Mouse (Mus musculus) hindlimb bud, embryonic 11.5 days (tissue): ENCODE results near the gene Nicn1.
"Not testable (repeated sequence)": the region's sequence is repeated elsewhere in the genome, so short reads cannot be mapped to it uniquely, and the experiment has no call there.

Source experiments
- DNase-seq: peaks from one replicate; pipeline ENCODE4 v3.0.0-alpha.2; 2012; ENCODE audit warnings: low read depth, low spot score; ENCODE audit errors: extremely low spot score

Gene Nicn1

DNA sequence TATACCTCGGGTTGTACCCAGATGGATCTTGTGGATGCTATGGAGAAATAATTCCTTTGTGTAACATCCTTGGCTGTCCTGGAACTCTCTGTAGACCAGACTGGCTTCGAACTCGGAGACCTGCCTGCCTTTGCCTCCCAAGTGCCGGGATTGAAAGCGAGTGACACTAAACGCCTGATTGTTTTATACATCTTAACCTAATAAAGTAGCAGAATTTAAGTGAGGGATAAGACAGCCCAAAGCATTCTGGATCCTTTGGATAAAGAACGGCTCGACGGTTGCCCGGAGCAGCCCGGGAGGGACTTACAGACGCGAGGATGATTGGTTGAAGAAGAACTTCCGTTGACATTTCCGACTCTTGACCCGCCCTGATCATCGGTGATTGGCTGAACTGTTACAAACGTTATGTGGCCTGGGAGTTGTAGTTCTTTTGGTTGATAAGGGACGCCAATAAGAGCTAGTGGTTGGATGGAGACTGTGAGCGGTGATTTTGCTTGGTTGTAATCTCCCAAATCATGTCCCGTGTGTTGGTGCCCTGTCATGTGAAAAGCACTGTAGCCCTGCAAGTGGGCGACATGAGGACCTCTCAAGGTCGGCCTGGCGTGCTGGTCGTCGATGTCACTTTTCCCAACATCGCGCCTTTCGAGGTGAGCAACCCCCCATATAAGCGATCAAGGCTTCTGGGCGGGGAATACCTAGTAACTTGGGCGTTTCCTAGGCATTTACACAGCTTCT lies at the start of gene Nicn1:
Gene Nicn1 (plus strand): TSS at position 414 of the 735 bp plus-strand sequence.
- peak; percentile 92 for DNase-seq

GRCm38 (mm10) chr9:108244540-108244939 lies 45.7 kb upstream of the Nicn1 start:
- DNase-seq: no peak

GRCm38 (mm10) chr9:108244984-108245383 lies 45.2 kb upstream of the Nicn1 start:
- DNase-seq: no peak

- DNase-seq: no peak
Measured at GRCm38 (mm10) chr9:108248957-108249356, 41.3 kb upstream of the Nicn1 start.

DNA sequence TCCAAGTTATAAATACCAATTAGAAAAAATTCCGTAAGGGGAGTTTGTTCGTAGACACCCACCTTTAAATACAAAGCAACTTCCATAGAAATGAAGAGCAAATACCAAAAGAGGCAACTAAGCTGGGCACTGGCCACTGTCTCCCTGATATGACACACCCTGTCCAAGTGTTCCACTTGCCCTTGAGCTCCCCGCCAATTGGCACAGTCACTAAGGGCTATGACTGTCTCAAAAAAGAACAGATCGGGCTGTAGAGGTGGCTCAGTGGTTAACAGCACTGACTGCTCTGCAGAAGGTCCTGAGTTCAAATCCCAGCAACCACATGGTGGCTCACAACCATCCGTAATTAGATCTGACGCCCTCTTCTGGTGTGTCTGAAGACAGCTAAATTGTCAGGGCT lies 38.4 kb upstream of the Nicn1 start:
- no peak for DNase-seq

GRCm38 (mm10) chr9:108252766-108253165 lies 37.5 kb upstream of the Nicn1 start:
- no peak for DNase-seq

- DNase-seq: no peak
Measured at GRCm38 (mm10) chr9:108260526-108260925, 29.7 kb upstream of the Nicn1 start.

DNA sequence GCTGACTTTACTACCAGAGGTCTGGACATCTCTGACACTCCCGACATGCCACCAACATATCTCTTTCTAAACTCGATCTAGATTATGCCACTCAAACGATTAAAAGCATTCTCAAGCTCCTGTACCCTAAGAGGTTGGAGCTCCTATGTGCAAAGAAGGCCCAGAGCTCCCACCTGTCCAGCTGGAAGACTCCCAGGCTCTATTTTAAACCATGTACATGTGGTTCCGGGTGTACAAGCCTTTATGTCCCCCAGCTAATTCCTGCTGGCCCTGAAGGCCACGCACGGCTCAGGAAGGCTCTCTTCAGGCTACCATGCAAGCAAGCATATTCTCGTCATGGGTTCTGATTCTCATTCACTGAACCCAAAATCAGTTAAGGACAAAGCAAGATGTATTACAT lies 28.4 kb upstream of the Nicn1 start:
- no peak for DNase-seq

DNA sequence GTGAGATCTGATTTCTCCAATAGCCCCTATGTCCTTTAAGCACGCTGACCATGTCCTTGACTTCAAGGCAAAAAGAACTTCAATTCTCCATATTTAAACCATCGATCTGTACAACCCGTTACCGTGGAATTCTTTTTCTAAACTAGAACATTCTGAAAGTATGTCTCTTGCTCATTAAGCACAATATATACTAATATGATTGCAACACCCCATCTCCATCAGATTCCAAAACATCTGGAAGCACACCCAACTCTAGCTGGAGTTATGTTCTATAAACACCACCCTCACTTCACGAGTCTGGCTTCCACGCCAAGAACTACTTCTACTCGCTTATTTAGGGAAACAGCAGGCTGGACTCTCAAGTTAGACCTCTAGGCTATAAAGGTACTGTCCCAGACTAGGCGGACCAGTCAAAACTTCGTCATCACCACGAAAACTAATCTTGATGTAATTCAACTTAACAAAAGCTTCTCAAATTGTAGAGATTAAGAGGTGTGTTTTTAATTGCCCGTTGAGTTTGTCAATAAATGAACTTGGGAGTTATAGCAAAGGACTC lies 27.7 kb upstream of the Nicn1 start:
- no peak for DNase-seq

DNA sequence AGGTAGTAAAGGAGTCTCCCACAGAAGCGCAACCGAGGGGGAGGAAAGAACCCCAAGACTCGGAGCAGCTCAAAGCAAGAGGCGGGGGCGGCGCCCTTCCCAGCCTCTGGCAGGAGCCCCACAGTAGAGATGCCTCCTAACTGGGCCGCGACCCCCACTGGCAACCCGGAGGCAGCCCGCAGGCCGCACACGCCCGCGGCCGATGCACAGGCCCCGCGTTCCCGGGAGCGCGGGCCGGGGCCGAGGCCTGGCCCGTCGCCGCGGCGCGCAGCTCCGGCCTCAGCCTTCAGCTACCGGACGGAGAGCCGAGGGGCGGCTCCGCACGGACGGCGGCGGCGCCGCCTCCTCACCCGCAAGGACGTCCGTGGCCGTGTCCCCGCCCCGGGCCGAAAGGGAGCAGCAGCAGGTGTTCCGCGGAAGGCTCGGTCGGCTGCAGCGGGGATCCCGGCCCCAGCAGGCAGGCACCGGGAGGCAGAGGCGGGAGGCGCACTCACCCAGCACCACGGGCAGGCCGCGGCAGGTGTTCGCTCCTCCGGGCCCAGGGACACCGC lies 27.0 kb upstream of the Nicn1 start:
- no peak for DNase-seq

DNA sequence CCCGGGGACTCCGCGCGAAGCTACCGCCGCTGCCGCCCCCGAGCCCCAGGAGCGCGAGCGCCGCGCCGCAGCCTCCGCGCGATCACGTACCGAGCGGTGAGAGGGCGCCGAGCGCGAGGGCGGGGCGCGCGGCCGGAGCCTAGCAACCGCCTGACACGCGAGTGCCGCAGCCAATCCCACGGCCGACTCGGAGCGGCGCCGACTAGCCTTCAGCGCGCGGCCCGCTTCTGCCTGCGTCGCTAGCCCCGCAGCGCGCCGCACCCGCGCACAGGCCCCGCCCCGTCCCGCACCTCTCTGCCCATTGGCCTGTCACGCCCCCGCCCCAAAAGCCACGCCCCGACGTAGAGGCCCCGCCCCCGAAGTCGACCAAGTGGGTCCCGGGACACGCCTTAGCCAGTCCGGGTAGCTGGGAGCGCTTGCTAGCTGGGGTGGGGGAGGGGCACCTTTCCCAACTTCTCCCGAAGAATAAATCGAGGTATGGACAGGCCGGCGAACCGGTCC lies 26.5 kb upstream of the Nicn1 start, which contains the start of gene Dag1:
Gene Dag1 (minus strand): TSS at position 269 of the 501 bp plus-strand sequence.
- DNase-seq: peak; percentile 79

DNA sequence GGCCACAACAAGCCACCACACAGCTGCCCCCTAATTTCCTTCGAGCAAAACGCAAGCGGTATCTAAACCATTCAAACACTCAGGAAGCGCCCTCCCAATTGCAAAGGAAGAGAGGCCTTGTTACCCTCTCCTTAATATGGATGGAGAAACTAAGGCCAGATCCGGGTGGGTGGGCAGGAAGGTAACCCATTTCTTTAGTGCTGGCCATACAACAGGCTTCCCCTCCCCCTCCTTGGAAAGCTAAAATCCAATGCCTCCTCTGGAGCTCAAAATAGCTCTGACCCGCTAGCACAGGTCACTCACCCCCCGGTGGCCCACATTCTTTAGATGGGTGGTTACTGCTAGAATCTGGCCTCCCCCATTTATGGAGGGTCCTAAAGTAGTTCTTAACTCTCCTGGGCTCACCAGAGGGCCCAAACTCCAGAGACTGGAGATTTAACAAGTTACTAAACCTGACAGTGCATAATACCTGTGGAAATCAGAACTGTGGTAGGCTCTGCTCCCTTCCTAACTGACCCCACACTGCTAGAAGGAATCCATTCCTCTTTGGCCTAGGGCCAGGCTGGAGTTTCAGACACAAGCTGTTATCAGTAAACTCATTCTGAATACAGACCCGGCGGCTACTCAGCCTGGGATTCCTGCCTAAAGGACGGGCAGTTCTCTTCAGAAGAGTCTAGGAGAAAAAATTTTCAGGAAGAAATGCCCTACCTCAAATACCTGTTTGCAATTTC lies 25.9 kb upstream of the Nicn1 start:
- peak; percentile 8 for DNase-seq

DNA sequence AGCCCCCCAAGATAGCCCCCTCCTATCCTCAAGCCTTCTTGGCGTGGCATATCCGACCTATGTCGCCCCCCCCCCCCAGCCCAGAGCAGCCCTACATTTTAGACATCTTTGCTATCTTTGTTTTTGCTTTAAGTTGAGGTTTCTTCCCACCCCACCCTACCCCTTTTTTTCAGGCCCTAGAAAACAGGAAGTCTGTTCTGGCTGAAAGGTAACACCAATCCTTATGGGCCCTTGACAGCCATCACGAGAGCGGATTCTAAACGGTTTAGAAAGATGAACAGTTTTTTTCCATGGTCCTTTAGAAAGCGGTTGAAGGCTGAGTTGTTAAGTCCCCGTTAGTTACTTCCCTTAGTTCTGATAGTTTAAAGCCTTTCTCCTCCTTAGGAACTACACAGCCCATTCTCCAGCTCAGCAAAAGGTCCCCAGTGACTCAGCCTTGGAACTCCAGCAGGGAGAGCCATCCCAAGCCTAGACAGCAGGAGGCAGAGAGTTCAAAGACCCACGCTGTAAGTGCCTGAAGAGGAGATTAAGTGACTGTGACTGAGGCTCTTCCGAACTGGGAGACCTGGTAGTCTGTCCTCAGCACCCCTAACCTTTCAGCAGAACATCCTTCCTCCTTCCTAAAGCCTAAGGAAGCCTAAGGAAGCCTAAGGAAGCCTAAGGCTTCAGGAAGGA lies 23.8 kb upstream of the Nicn1 start:
- no peak for DNase-seq

- DNase-seq: no peak
Measured at GRCm38 (mm10) chr9:108267691-108268090, 22.5 kb upstream of the Nicn1 start.

DNA sequence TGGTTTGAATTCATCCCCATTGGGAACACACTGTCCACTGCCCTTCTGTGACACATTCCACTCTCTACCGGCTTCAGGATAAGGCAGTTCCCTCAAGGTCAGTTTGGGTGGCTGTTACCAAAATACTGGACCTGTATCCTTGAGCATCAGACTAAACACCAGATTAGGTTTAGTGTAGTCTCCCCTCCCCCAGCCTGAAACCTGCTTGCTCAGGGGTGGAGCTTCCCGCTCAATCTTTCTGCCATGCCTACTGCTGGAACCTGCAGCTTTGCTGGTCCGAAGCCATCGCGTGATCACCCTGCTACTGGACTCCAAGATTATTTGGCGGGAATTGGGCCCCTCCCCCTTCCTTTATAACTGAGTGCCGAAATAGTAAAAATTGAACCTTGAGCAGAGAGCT lies 21.5 kb upstream of the Nicn1 start:
- not testable (repeated sequence) for DNase-seq

DNA sequence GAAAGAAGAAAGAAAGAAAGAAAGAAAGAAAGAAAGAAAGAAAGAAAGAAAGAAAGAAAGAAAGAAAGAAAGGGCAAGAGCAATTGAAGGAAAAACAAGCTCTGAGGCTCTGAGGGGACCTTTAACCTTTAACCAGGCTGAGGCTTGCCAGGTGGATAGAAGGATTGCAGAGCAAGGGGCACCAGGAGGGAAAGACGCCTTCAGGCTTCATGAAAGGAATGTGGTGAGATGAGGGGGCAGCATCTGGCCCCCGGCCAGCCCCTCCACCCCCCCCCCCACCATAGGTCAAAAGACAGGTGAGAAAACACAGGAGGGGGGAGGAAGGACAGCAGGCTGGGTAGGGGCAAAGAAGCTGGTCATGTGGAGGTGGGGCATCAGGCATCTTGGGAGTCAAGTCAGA lies 18.3 kb upstream of the Nicn1 start:
- DNase-seq: no peak

DNA sequence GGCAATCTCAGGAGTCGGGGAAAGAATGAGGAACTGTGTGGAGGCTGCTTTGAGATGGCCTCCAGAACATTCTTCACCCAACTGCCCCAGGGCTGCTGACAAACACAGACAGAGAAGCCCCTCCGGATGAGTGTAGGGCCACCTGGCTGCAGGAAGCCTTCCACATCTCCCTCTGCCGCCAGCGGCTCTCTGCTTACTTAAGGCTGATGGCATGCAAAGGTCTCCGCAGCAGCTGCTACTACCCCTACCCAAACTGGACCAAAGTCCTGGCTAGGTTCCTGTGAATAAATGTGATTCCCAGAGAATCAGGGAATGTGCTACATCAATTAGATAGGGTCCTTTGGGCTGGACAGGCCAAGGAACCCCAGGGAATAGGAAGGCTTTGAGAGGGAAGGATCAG lies 17.5 kb upstream of the Nicn1 start:
- DNase-seq: no peak

- no peak for DNase-seq
Measured at GRCm38 (mm10) chr9:108273485-108273884, 16.7 kb upstream of the Nicn1 start.

- no peak for DNase-seq
Measured at GRCm38 (mm10) chr9:108274476-108275330, 15.5 kb upstream of the Nicn1 start.

DNA sequence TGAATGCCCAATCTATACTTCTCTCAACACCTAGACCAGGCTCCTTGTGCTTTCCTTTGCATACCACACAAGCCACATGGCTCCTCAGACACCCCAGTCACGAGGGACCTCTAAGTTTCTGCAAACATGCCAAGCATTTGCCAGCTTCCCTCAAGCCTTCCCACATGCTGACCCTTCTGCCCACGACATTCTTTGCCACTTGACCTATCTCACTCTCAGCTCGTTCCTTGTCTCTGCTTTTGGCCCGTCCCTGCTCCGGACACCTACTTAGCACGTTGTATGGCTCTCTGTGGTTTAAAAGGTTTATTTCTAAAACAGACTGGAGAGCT lies 14.9 kb upstream of the Nicn1 start:
- DNase-seq: no peak
